Mouse (Mus musculus) neural tube, embryonic 14.5 days (tissue): Measurements from ENCODE around the gene Fyn. TPM values are rescaled to one million over a fixed set of nuclear protein-coding genes. Genes with fewer than 3 reads are reported as not detected.
A peak's percentile ranks its signal among the peaks of the same experiment; 100 is the strongest.

Experiments
- ATAC-seq: fragments of 200-750 bp; cut with Nextera tagmentation; 2 replicates; pipeline ENCODE4 v1.8.0; 2017; ENCODE audit warnings: low read depth, mild to moderate bottlenecking, moderate TSS enrichment, moderate library complexity
- H3K27ac ChIP-seq: fragments of 300-500 bp; sonication (generic); 2 replicates; pipeline ENCODE4 v1.5.1; 2014; ENCODE audit warnings: low read depth, mild to moderate bottlenecking, control low read depth, low read length, moderate library complexity, mixed read lengths
- H3K27me3 ChIP-seq: fragments of 300-500 bp; sonication (generic); 2 replicates; pipeline ENCODE4 v1.6.1; 2014; ENCODE audit warnings: low read length; ENCODE audit not compliant: control insufficient read depth, insufficient read depth
- H3K36me3 ChIP-seq: fragments of 300-500 bp; sonication (generic); 2 replicates; pipeline ENCODE4 v1.6.1; 2014; ENCODE audit warnings: low read length, mixed read lengths; ENCODE audit not compliant: control insufficient read depth, insufficient read depth
- H3K4me1 ChIP-seq: fragments of 300-500 bp; sonication (generic); 2 replicates; pipeline ENCODE4 v1.6.1; 2014; ENCODE audit warnings: low read length; ENCODE audit not compliant: control insufficient read depth, insufficient read depth
- H3K4me2 ChIP-seq: fragments of 300-500 bp; sonication (generic); 2 replicates; pipeline ENCODE4 v1.6.1; 2014; ENCODE audit warnings: mild to moderate bottlenecking, low read depth, low read length, control low read depth
- H3K4me3 ChIP-seq: fragments of 300-500 bp; sonication (generic); 2 replicates; pipeline ENCODE4 v1.5.1; 2014; ENCODE audit warnings: low read depth, low read length, control low read depth, mixed read lengths
- H3K9ac ChIP-seq: fragments of 300-500 bp; sonication (generic); replicated peaks from 2 replicates; pipeline ENCODE4 v1.6.1; 2014; ENCODE audit warnings: low read depth, mild to moderate bottlenecking, control low read depth, low read length, mixed read lengths
- H3K9me3 ChIP-seq: fragments of 300-500 bp; sonication (generic); 2 replicates; pipeline ENCODE4 v1.6.1; 2016; ENCODE audit warnings: low read length; ENCODE audit not compliant: control insufficient read depth
- WGBS: fragments of 180-500 bp; shearing (Covaris S2); extraction: QIAGEN DNeasy Blood & Tissue Kit; methylation state at CpG from one replicate; pipeline ENCODE4 v1.1.7; 2014; 5-methylcytosine and 5-hydroxymethylcytosine counted together
- polyA plus RNA-seq: library from polyadenylated mRNA; unstranded; fragments of >200 nt; fragmentation: Nextera tagmentation; extraction: Ambion mirVana; gene quantifications from 2 replicates; pipeline ENCODE4 v1.2.1, GENCODE M21; 2014

The Fyn gene
- polyA plus RNA-seq, 1 experiment from 2014 or later: 113 TPM

GRCm38 (mm10) chr10:39597792-39598183 is 229.1 kb downstream of the Fyn start:
- Histone ChIP-seq H3K4me3 (no peak overlapping the region), H3K9ac (peak overlapping the region; percentile 32; the same call in 1 of the 2 replicates), H3K4me1 (peaks cover 15% of the 10 kb centered on the region), H3K36me3 (no peaks in the 10 kb centered on the region), H3K4me2 (no peak overlapping the region), H3K27ac (peak overlapping the region; percentile 85), H3K9me3 (no peaks in the 10 kb centered on the region), H3K27me3 (no peaks in the 10 kb centered on the region)
- WGBS: 44% methylated on average over 3 of the region's 3 CpGs
- ATAC-seq: peak; percentile 8; the same call in 1 of the 2 replicates

GRCm38 (mm10) chr10:39599601-39600000 is 230.9 kb downstream of the Fyn start:
- peaks cover 15% of the 10 kb centered on the region for H3K4me1 ChIP-seq
- H3K27ac ChIP-seq: no peak overlapping the region
- no peaks in the 10 kb centered on the region for H3K36me3 ChIP-seq
- WGBS: 84% methylated on average over 4 of the region's 4 CpGs
- no peaks in the 10 kb centered on the region; the same call in 1 of the 2 replicates for H3K9me3 ChIP-seq
- H3K9ac ChIP-seq: no peak overlapping the region
- H3K4me3 ChIP-seq: no peak overlapping the region
- ATAC-seq: no peak
- no peaks in the 10 kb centered on the region for H3K27me3 ChIP-seq
- H3K4me2 ChIP-seq: no peak overlapping the region

DNA sequence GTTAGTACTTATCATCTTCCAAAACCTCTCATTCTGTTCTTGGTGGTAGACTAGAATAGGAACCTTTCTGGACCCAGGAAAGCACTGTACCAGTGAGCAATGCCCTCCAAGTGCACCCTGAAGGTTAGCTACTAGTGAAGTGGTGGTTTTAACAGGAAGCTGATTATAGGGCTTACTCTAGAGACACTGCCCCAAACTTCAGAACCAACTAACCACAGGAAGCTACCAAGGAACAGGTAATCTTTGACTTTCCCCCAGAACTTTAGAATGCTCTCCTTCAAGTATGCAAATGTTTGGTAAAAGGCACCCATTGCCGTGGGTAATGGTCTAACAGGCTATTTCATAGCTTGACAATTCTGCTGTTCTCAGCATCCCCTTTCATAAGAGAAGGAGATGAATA is 231.5 kb downstream of the Fyn start:
- ATAC-seq: no peak
- H3K4me3 ChIP-seq: no peak overlapping the region
- no peaks in the 10 kb centered on the region; the same call in 1 of the 2 replicates for H3K9me3 ChIP-seq
- no peak overlapping the region for H3K9ac ChIP-seq
- WGBS: 71% methylated on average over 1 of the region's 1 CpGs
- H3K4me2 ChIP-seq: no peak overlapping the region
- no peaks in the 10 kb centered on the region for H3K36me3 ChIP-seq
- H3K4me1 ChIP-seq: peaks cover 15% of the 10 kb centered on the region
- H3K27me3 ChIP-seq: no peaks in the 10 kb centered on the region
- H3K27ac ChIP-seq: no peak overlapping the region

DNA sequence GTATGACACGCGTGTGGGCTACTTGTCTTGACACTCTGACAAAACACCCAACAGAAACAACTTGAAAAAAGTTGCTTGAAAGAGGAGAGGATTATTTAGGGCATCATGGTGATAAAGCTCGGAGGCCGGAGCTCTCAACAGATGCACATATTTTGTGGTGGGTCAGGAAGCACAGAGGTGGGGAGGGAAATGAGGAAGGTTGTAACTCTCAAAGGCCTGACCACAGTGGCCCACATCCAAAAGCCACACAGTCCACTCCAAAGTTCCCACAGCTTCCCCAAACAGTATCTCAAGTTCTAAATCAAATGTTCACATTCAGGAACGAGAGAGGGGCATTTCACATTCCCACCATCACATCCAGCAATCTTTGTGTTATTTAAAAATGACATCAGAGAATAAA is 232.4 kb downstream of the Fyn start:
- H3K27ac ChIP-seq: no peak overlapping the region
- H3K4me3 ChIP-seq: no peak overlapping the region
- no peaks in the 10 kb centered on the region for H3K27me3 ChIP-seq
- no peak for ATAC-seq
- H3K4me2 ChIP-seq: no peak overlapping the region
- H3K4me1 ChIP-seq: peaks cover 15% of the 10 kb centered on the region
- H3K36me3 ChIP-seq: no peaks in the 10 kb centered on the region
- 88% methylated on average over 5 of the region's 5 CpGs for WGBS
- no peaks in the 10 kb centered on the region; the same call in 1 of the 2 replicates for H3K9me3 ChIP-seq
- H3K9ac ChIP-seq: no peak overlapping the region

DNA sequence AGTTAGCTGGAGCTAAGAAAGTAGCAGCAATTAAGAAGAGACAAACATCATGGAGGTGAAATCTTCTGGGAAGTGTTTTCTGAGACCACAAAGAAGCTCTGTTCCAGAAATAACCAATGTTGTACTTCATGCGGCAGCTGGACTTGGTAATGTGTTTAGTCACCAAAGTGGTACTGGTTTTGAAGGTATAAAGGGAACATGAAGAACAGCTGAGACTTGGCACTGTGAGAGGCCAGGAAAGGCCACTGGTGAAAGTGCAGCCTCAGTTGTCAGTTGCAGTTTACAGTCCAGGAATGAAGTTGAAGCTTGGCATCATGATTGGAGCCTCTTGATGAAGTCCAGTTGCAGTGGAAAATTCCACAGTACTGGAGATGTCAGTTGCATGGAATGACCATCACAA is 237.8 kb downstream of the Fyn start:
- no peaks in the 10 kb centered on the region for H3K4me1 ChIP-seq
- no peaks in the 10 kb centered on the region for H3K36me3 ChIP-seq
- H3K27me3 ChIP-seq: no peaks in the 10 kb centered on the region
- H3K9ac ChIP-seq: no peak overlapping the region
- no peak overlapping the region for H3K27ac ChIP-seq
- H3K4me2 ChIP-seq: no peak overlapping the region
- no peak overlapping the region for H3K4me3 ChIP-seq
- 100% methylated on average over 1 of the region's 1 CpGs for WGBS
- no peak for ATAC-seq
- no peaks in the 10 kb centered on the region; the same call in 1 of the 2 replicates for H3K9me3 ChIP-seq

DNA sequence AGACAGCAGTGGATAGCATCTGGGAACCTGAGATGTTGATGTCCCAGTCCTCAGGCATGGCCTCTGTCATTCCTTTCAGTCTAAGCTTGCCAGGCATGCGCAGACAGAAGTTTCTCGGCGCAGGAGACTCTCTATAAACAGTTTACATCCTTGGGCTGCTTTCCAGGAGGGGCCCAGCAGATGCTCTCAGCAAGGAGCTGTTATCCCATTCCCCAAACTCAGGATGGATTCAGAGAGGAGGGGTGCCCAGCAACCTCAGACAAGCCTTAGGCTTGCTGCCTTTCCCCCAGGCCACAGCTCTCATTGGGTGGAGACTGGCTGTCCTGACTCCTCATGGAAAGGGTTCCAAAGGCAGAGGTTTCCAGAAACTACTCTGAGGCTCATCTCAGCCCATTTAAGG is 242.6 kb downstream of the Fyn start:
- Histone ChIP-seq H3K27me3 (no peaks in the 10 kb centered on the region), H3K27ac (no peak overlapping the region), H3K9ac (no peak overlapping the region), H3K4me1 (0 out of 2 replicates have a peak, but pooled peaks cover 5% of the 10 kb centered on the region), H3K4me2 (no peak overlapping the region), H3K4me3 (no peak overlapping the region), H3K9me3 (no peaks in the 10 kb centered on the region), H3K36me3 (no peaks in the 10 kb centered on the region)
- no peak for ATAC-seq
- 65% methylated on average over 3 of the region's 3 CpGs for WGBS

- 16% methylated on average over 2 of the region's 2 CpGs for WGBS
Measured at GRCm38 (mm10) chr10:39612131-39612530, 243.5 kb downstream of the Fyn start.

DNA sequence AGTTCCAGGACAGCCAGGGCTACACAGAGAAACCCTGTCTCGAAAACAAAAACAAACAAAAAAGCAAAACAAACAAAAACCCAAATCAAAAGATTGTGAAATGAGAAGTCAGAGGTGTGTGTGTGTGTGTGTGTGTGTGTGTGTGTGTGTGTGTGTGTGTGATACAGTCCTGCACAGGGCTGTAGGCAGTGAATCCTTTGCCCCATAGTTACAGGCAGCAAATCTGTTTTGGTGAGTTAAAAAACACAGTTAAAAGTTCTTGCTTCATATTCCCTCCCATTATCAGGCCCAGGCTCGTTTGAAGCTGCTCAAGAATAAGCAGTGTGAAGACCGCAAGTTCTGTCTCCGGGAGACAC is 244.0 kb downstream of the Fyn start, which contains the start of gene Traf3ip2:
Traf3ip2 (plus strand) TSS at position 302 of the 356 bp plus-strand sequence.
- Histone ChIP-seq H3K4me1 (0 out of 2 replicates have a peak, but pooled peaks cover 5% of the 10 kb centered on the region), H3K27me3 (no peaks in the 10 kb centered on the region), H3K9ac (no peak within 1 kb of the TSS), H3K27ac (peak within 1 kb of the TSS; percentile 28; the same call in 1 of the 2 replicates), H3K9me3 (no peaks in the 10 kb centered on the region), H3K4me3 (no peak within 1 kb of the TSS), H3K4me2 (peak within 1 kb of the TSS; percentile 27), H3K36me3 (no peaks in the 10 kb centered on the region)
- 52% methylated on average over 4 of the region's 4 CpGs for WGBS
- no peak for ATAC-seq

More at GRCm38 (mm10) chr10:39612131-39612530, 243.5 kb downstream of the Fyn start:
- Histone ChIP-seq H3K4me2 (no peak overlapping the region), H3K4me3 (no peak overlapping the region), H3K27me3 (no peaks in the 10 kb centered on the region), H3K27ac (no peak overlapping the region), H3K4me1 (0 out of 2 replicates have a peak, but pooled peaks cover 5% of the 10 kb centered on the region), H3K9ac (no peak overlapping the region), H3K9me3 (no peaks in the 10 kb centered on the region), H3K36me3 (no peaks in the 10 kb centered on the region)
- ATAC-seq: no peak

DNA sequence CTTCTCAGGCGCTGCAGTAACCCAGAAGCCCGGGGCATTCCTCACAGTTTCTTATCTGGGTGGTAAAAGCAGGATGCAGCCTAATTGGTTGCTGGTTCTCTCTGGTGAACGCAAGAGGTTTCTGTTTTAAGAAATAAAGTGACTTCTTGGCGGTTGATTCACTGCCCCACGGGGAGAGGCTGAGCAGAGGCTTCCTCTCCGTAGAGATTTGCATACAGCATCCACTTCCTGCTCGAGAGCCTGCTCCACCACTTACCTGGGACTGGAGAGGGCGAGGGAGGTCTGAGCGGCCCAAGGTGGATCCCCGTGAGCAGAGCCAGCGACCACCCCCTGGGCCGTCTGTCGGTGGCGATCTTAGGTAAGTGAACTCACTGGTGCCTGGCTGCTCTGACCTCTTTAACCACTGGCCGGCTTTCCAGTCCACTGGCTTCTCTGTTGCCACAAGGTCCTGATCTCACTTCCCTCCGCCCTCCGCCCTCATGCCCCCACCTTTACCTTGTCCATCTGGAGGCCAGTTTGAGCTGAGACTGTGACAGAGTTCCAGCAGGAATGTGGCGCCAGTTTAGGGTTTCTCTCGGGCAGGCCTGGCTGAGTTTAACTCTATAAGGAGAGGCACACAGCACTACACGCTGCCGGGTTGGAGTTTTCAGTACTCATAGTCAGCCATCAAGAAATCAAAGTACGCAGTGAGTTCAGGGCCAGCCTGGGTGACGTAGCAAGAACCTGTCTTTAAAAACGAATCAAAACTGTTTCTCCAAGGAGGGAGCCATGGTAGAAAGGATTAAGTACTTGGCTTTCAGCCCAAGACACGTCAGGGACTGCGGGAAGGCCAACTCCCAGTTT is 244.6 kb downstream of the Fyn start:
- WGBS: 18% methylated on average over 26 of the region's 26 CpGs
- peak; percentile 56 for ATAC-seq
- Histone ChIP-seq H3K4me2 (peak overlapping the region; percentile 27), H3K4me1 (0 out of 2 replicates have a peak, but pooled peaks cover 5% of the 10 kb centered on the region), H3K9ac (no peak overlapping the region), H3K9me3 (no peaks in the 10 kb centered on the region), H3K27me3 (no peaks in the 10 kb centered on the region), H3K4me3 (no peak overlapping the region), H3K36me3 (no peaks in the 10 kb centered on the region), H3K27ac (peak overlapping the region; percentile 28; the same call in 1 of the 2 replicates)
